Mouse (Mus musculus) monocyte, adult 5-6 weeks (primary cell): ENCODE measurements around the gene Clcnkb. TPM values are rescaled to one million over a fixed set of nuclear protein-coding genes. Genes with fewer than 3 reads are reported as not detected.

ENCODE experiments used
- ATAC-seq: fragments of 153-309, 156-312 bp; replicated peaks from 2 replicates; pipeline ENCODE4 v1.8.0; 2017; ENCODE audit warnings: mild to moderate bottlenecking; ENCODE audit not compliant: low TSS enrichment, insufficient number of reproducible peaks, severe bottlenecking, poor library complexity, low FRiP score
- total RNA-seq: library from RNA; stranded (forward); fragments of 200-1000, 200-491, 200-594 nt; gene quantifications from 3 replicates; pipeline ENCODE4 v1.2.3, GENCODE M21; 2017

Gene Clcnkb
- total RNA-seq, 1 experiment from 2014 or later = not detected

DNA sequence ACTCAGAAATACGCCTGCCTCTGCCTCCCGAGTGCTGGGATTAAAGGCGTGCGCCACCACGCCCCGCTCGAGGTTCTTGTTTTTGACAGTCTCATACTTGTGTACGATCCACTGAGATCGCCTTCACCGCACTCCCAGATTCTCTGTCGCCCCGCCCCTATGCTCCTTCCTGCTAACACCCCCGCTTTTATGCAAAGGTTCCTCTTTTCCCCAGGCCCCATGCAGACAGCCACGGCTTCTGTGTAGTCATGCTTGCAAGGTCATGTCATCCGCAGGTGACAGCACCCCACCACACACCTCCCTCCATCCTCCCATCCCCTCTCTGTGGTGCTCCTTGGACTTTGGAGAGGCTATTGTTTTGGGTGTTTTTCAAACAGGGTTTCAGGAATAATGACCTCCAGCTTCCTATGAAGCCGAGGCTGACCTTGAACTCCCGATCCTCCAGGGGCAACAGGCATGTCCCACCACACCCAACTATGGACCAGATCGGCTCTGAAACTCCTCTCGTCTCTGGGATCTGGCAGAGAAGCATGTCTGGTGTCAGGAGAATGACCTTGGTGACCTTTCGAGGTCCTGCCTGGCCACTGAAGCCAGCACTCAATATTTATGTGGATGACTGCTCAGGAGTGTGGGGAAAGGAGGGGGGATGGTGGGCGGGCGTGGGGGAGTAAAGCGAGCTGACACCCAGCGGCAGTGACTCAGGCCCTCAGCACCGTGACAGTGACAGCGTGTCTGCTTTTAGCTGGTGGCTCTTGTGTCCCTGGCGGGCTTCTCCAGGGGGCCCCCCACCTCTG, 3.8 kb upstream of the Clcnkb start:
- peak; percentile 83 for ATAC-seq

DNA sequence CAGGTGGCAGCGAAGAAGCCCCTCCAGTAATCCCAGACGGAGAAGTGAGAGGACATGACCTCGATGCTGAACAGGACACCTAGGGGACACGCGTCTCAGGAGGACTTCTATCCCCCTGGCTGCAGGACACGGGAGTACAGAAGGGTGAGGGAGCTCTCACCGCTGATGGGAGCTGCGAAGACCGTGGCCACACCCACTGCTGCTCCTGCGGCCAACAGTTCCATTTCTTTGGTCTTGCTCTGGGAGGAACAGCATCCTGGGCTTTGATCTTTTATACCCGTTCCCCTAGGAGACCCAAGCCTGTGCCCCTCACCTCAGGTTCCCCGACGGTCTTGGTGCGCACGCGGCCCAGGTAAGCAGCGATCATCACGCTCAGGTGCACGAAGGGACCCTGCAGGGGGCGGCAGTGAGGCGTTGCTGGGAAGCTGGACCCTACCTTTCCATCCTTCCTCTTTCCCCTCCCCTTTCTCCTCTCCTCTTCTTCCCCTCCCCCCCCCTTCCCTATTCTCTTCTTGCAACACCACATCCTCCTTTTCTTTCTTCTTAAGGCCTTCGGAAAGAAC, 4.3 kb downstream of the Clcnkb start:
- ATAC-seq = no peak

DNA sequence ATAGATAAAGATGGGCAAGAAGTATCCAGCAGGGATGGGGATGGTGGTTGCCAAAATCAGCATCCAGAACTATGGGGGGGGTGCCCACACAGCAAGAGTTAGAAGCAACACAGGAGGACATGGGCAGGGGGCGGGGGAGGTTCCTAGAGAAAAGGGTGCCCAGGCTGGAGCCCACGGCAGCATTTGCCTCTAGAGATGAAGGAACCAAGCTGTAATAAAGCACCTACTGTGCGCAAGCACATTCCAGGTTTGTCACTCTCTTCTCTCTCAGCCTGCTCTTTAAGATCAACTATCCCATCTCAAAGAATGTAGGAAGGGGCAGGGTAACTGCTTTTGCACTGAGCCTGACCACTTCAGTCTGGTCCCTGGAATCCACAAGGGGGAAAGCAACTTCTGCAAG, 7.2 kb downstream of the Clcnkb start:
- no peak for ATAC-seq

DNA sequence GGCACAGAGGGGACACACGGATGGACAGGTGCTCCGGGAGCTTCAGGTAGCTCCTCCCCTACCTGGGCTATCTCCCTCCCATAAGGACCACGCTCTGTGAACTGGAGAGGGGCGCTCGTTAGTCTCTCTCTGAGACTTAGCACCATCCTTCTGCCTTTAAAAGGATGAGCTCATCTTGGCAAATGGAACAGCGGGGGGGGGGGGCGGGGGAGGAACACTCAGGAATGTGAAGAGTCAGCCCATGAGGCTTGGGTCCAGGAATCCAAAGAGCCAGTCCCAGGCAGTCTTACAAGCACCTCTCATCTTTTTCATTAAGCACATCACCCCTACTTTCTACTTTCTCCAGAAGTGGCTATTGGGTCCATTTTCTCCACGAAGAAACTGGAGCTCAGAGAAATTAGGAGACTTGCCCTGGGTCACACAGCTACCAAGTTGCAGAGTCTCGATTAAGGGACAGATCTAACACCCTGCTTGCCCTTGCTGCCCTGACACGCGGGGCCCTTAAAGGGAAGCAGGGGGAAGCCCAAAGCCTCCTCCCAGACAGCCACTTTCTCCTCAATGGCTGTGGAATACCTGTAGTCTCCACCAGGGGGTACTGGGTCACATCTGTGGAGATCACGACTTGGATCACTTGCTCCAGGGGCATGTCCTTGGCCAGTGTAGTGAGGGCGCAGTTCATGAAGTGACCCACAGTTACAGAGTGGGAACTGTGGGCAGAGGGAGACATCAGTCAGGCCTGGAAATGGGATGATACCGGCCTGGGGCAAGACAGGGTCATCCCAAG, 9.1 kb downstream of the Clcnkb start:
- 0 out of 2 replicates have a peak, but pooled peaks have one; percentile 22 for ATAC-seq

DNA sequence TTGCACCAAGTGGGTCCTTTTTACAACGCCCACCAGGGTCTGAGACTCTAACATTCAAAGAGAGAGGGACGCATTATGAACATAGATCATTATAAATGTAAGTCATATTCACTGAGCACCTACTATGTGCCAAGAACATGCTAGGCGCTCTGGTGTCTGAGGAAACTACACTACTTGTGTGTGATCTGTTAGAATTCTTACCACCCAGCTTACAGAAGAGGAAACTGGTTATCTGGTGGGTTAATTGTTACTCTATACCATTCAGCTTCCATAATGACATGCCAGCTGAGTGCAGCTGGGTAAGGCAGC, 10.5 kb downstream of the Clcnkb start:
- ATAC-seq = no peak

DNA sequence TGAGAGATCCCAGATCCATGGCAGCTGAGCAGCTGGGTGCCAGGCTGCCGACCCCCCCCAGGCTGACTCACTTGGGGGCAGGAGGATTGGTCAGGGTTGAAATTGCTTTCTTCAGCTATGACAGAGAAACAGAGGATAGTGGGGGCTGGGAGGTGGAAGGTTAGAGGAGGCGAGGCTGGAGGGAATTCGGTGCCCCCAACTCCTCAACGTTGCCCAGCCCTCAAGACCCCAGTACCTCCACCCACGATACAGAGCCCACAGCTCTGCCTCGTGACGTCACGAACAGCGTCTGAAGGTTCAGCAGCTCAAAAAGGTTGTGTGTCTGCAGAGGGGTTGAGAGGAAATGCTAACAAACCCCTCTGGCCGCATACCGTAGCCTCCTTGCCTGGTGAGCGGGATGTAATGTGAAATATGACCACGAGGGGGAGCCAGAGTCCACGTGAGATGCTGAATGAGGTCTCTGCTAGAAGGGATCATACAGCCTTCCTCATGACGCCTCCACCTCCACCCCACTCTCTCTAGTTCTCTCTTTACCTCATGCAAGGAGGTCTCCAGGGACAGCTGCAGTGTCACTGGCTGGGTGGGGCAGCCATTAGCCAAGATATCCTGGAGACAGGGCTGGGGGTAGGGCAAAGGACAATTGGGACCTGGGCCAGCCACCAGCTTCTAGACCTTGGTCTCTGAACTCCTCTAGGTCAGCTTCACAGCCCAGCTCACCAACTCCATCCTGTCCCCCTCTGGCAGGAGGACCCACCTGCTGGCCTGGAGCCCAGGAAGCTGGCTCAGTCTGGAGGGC, 11.1 kb downstream of the Clcnkb start:
- ATAC-seq = peak; percentile 89

DNA sequence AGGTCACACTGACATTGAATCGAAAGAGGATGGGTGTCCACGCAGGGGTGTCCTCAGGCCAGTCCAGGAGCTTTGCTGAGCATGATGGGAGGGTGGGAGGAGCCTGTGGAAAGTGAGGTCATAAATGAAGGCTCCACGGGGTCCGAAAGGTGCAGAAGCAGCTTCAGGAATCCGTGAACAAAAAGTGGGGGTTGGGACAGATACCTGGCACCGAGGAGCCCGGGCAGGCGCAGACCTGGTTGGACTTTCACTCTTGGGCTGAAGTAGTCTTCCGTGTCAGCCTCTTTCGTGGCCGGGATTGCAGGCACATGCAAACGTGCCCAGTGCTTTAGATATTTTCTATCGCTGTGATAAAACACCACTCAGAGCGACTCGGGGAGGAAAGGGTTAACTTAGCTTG, 15.6 kb downstream of the Clcnkb start:
- no peak for ATAC-seq

DNA sequence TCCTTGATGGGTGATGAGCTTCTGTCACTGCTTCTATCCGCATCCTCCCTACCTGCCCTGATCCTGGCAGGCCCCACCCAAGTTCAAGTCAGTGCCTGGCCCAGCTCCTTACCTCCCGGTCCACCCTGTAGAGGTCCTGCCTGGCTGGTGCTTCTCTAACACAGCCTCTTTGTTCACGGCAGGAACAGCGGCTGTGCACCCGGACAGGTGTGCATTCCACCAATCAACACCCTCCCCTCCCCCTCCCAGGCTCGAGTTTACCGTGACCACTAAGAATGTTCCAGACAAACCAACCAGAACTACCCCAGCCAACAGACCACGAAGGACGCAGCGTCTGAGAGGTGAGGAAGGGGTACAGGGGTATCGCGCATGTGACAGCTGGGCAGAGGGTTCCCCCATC, 17.3 kb downstream of the Clcnkb start, which contains the start of gene Clcnka:
Gene Clcnka (minus strand): TSS at position 180 of the 400 bp plus-strand sequence.
- ATAC-seq = no peak

DNA sequence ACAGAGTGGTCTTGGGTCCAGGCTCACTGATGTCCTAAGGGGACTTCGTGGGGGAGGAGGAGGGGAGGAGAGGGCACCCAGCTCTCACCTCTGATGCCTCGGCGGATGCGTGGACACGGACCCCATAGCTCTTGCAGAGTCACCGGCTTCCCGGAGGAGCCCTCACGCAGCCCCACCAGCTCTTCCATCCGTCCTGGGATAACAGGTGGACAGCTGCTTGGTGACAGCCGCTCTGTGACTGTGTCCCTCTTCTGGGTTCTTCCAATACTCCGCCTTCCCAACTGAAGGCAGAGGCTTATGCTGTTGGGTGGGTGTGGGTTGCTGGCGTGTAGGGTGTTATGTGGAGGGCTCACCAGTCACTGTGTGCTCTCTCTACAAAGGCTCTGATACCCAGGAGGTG, 18.0 kb downstream of the Clcnkb start:
- ATAC-seq = no peak

DNA sequence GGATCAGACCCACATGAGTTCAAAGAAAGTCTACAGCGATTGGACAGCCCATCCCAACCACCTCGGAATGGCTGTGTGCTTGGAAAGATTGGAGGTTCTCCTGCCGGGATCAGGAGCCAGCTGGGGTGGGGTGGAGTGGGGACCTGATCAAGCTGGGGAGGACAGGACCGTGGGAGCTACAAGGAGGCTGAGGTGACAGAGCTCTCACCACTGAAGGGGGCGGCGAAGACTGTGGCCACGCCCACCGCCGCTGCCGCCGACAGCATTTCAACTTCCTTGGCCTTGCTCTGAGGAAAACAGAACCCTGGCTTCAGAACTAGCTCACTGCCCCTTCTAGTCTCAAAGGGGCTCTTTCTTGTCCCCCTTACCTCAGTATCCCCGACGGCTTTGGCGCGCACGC, 21.1 kb downstream of the Clcnkb start:
- no peak for ATAC-seq

DNA sequence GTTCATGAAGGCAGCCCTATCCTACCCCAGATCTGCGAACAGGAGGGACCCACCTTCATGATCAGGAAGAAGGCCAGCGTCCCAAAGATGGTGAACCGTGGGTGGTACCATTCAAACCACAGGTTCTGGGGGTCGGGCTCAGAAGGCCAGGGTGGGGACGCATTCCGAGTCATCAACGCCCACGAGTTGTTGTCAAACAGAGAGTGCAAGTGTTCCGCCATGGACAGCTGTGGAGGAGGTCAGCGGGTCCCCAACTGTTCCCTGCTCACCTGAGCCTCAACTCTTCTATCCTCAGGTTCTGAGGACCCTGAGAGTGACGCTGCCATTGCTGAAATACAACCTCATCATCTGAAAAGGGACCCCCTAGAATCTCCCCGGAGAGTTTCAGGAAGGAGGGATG, 24.5 kb downstream of the Clcnkb start:
- ATAC-seq = no peak

DNA sequence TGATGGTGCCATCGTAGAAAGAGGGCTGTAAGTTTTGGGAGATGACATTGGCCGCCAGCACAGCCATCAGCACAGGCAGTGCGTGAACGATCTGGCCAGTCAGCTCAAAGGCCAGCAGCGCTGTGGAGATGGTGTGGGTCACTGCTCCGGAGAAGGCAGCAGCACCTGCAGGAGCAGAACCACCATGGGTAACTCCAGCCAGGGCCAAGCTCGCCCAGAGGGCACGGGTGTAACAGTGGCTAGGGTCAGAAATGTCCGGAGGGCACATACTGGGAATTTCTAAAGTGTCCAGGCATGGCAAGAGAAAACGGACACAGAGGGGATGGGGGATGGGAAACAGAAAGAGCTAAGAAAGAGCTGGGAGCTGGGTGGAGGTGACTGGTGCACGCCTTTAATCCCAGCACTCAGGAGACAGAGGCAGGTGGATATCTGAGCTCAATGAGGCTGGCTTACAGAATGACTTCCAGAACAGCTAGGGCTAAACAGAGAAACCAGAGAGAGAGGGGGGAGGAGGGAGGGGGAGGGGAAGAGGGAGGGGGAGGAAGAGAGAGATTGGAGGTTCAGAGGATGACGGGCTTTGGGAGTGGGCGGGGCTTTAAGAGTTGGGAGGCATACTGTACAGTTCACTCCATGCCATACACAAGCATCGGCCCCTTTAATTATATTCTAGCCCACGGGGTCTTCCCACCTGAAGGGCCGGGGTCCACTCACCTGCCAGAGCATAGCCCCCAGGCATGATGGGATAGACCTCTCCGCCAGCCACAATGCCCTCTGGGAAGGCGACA, 26.3 kb downstream of the Clcnkb start:
- no peak for ATAC-seq

DNA sequence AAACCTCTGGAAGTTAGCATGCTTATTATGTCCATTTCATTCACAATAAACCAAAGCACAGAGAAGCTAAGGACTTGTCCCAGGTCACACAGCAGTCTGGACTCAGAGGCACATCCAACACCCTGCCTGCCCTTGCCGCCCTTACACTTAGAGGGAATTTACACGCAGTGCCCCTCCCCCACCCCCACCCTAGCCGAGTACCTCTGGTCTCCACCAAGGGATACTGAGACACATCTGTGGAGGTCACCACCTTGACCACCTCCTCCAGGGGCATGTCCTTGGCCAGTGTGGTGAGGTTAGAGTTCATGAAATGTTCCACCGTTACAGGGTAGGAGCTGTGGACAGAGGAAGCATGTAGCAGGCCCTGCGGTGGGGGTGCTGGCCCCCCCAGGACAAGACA, 27.9 kb downstream of the Clcnkb start:
- ATAC-seq = no peak

DNA sequence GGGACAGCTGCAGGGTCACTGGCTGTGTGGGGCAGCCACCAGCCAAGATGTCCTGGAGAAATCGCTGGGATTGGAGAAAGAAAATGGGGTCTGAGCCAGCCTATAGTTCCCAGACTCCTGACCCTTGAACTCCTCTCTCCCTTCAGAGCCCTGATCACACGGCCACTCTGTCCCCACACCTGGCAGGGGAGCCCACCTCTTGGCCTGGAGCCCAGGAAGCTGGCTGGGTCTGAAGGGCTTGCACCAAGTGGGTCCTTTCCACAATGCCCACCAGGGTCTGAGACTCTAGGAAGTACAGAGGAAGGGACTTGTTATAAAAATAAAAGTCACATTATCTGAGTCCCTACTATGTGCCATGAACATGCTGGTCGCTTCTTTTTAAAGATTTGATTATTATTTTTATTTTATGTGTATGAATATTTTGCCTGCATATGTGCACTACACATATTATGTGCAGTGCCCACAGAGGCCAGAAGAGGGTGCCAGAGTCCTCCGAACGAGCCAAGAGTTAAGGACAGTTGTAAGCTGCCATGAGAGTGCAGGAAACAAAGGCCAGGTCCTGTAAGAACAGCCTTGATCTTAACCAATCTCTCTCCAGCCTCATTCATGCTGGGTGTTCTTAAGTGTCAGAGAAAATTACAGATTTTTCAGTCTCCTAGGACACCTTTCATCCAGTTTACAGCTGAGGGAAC, 28.6 kb downstream of the Clcnkb start:
- ATAC-seq = 0 out of 2 replicates have a peak, but pooled peaks have one; percentile 40

DNA sequence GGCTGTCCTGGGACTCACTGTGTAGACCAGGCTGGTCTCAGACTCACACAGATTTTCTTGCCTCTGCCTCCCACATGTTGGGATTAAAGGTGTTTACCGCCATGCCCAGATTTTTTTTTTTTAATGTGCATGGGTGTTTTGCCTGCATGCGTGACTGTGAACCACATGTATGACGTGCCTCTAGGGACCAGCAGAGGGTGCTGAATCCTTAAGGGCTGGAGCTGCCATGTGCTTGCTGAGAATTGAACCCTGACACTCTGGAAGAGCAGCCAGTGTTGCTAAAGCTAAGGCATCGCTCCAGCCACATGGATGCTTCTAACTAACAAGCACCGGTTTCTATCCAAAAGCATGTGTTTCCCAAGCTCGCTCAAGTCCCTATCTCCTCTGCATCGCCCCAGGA, 29.7 kb downstream of the Clcnkb start:
- no peak for ATAC-seq

DNA sequence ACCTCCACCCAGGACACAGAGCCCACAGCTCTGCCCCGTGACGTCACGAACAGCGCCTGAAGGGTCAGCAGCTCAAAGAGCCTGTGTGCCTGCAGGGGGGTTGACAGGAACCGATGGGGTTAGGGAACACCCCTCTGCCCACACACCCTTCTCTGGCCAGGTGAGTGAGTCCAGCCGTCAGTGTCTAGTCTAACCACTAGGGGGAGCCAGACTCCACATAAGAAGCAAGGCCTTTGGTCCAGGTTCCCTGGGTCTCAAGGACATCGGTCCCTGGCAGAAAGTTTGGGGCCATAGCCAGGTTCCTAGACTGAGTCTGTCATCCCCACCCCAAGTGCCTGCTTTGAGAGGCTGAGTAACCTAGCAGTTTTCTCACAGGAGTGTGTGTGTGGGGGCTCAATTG, 30.5 kb downstream of the Clcnkb start:
- ATAC-seq = peak; percentile 48; the same call in 1 of the 2 replicates

DNA sequence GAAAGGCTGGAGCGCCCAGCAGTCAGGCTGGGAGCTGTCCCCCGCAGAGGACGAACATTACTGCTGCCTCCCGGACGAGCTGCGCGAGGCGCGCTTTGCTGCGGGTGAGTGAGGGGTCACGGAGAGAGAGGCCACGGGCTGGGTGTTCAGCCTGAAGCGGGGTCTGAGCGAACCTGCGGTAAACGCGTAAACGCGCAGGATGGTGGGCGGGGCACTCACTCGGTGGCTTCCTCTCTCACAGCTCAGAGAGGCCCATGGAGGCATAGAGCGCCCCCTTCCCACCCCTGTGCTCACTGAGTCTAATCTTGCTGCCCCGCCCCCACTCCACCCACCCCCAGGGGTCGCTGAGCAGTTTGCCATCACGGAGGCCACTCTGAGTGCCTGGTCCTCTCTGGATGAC, 33.4 kb downstream of the Clcnkb start:
- no peak for ATAC-seq

DNA sequence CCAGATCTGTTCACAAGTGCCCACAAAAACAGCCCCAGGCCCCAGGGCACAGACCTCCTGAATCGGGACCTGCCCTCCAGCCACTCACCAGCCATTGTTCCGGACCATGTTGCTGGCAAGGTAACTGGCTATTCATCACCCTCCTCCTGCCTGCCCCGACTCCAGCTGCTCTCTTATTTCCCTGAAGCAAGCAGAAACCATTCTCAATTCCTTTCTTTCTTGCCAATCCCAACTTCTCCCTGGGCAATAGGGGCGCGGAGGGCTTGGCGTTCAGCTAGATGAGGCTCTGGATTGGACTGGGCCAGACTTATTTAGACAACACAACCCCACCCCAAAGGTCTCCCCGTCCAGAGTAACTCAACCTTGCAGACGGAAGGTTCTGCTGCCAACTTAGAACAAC, 36.1 kb downstream of the Clcnkb start:
- no peak for ATAC-seq
